Mouse (Mus musculus) olfactory bulb, adult 2 months (tissue): ENCODE measurements around the gene Dda1.

Experiments
- CTCF ChIP-seq: fragments of 200-500 bp; IDR thresholded peaks from 2 replicates; pipeline ENCODE4 v1.5.1; 2012; ENCODE audit warnings: low read depth, mild to moderate bottlenecking, low read length, moderate library complexity; ENCODE audit not compliant: insufficient read depth
- POLR2A ChIP-seq: fragments of 200-500 bp; IDR thresholded peaks from 2 replicates; pipeline ENCODE4 v1.6.1; 2012; ENCODE audit warnings: mild to moderate bottlenecking, low read depth, low read length, moderate library complexity; ENCODE audit not compliant: insufficient read depth

GRCm38 (mm10) chr8:71513018-71513754 is 44.2 kb downstream of the Dda1 start:
- TF ChIP-seq CTCF (no peak), POLR2A (no peak)
